Mouse (Mus musculus): ENCODE data around the gene Trnp1. TPM values are rescaled to one million over a fixed set of nuclear protein-coding genes. Genes with fewer than 3 reads are reported as not detected.

Trnp1 gene
- polyA plus RNA-seq, 1 experiment from 2014 or later = 7.9 TPM

DNA sequence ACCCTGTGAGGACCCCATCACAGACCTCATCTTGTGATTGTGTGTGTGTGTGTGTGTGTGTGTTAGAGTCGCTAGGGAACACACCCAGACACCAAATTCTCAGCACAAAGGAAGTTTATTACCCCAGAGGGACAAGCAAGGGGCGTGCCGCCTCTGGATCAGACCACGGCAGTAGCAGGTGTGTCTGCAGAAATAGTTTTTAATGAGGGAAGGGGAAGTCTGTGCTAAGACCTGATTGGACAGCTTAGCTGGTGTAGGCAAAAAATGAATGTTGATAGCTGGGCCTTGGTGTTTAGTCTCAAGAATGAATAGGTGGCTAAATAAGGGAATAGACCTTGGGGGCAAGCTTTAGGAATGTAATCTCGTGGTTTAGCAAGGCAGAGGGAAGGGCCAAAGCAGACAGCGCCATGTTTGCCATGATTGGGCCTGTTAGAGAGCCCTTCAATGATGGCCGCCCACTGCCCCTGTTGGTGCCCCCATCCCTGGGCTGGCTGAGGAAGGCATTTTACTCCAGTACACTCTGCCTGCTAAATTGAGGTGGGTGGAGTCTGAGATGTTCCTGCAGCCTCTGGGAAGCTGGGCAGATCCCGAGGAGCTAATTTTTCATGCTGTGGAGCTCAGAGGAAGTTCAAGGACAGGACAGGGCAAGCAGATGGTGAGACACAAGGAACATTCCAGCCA lies 49.5 kb downstream of the Trnp1 start:
- Histone ChIP-seq H3K4me3 (no peak overlapping the region), H3K9ac (replicated peaks) (no peak overlapping the region), H3K9me3 (no peaks in the 10 kb centered on the region), H3K27ac (replicated peaks) (no peak overlapping the region), H3K27me3 (no peaks in the 10 kb centered on the region), H3K36me3 (no peaks in the 10 kb centered on the region), H3K4me1 (0 out of 2 replicates have a peak, but pooled peaks cover 2% of the 10 kb centered on the region), H3K4me2 (replicated peaks) (no peak overlapping the region)
- WGBS = 73% methylated on average over 8 of the region's 8 CpGs
- no peak for ATAC-seq (replicated peaks)

DNA sequence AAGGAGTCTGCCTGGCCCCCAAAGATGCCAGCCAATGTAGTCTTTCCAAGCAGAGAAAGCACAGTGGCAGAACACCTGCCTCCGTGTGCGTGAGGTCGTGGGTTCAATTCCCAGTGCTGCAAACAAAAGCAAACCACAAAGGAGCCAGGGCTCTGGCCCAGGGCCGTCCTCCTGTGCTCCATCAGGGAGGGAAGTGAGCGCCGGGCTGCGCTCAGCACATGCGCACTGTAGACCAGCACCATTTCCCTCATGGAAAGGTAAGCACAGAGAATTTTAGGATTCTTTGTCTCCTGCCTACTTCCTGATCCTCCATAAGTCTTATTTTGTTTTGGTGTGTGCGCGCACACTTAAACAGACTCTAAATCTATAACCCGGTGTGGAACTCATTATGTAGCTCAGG lies 50.4 kb downstream of the Trnp1 start:
- Histone ChIP-seq H3K9ac (replicated peaks) (no peak overlapping the region), H3K4me2 (replicated peaks) (no peak overlapping the region), H3K27ac (replicated peaks) (no peak overlapping the region), H3K4me3 (no peak overlapping the region), H3K27me3 (no peaks in the 10 kb centered on the region), H3K4me1 (0 out of 2 replicates have a peak, but pooled peaks cover 2% of the 10 kb centered on the region), H3K36me3 (no peaks in the 10 kb centered on the region), H3K9me3 (no peaks in the 10 kb centered on the region)
- WGBS = 82% methylated on average over 11 of the region's 11 CpGs
- no peak for ATAC-seq (replicated peaks)

DNA sequence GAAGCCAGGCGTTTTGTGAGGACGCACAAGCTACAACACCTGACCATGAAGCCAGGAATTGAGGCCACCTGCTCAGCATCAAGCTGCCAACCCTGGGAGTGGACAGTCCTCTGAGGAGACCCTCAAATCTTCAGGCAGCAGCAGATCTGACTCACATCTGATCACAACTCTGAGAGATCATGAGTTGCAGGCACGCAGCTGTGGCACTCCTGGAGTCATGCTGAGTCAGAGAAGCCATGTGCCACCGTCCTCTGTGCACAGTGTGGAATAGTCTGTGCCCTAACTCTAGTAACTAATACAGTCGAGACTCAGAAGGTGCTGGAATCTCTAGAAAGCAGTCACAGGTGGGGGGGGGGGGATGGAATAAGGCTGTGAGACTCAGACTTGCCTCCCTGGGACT lies 51.0 kb downstream of the Trnp1 start:
- no peak for ATAC-seq (replicated peaks)
- Histone ChIP-seq H3K27me3 (no peaks in the 10 kb centered on the region), H3K9ac (replicated peaks) (no peak overlapping the region), H3K4me2 (replicated peaks) (no peak overlapping the region), H3K36me3 (no peaks in the 10 kb centered on the region), H3K4me1 (0 out of 2 replicates have a peak, but pooled peaks cover 2% of the 10 kb centered on the region), H3K27ac (replicated peaks) (no peak overlapping the region), H3K9me3 (no peaks in the 10 kb centered on the region), H3K4me3 (no peak overlapping the region)
- WGBS = 61% methylated on average over 5 of the region's 5 CpGs

- no peak overlapping the region for H3K4me3 ChIP-seq
- no peak for ATAC-seq (replicated peaks)
- no peaks in the 10 kb centered on the region for H3K27me3 ChIP-seq
- H3K9ac ChIP-seq (replicated peaks) = no peak overlapping the region
- no peaks in the 10 kb centered on the region for H3K36me3 ChIP-seq
- 91% methylated on average over 5 of the region's 5 CpGs for WGBS
- no peaks in the 10 kb centered on the region for H3K9me3 ChIP-seq
- H3K4me2 ChIP-seq (replicated peaks) = no peak overlapping the region
- H3K4me1 ChIP-seq = peaks cover 3% of the 10 kb centered on the region
- no peak overlapping the region for H3K27ac ChIP-seq (replicated peaks)
Measured at GRCm38 (mm10) chr4:133445727-133446126, 52.6 kb downstream of the Trnp1 start.

- Histone ChIP-seq H3K9ac (replicated peaks) (no peak overlapping the region), H3K4me1 (peaks cover 15% of the 10 kb centered on the region), H3K27me3 (no peaks in the 10 kb centered on the region), H3K36me3 (no peaks in the 10 kb centered on the region), H3K9me3 (no peaks in the 10 kb centered on the region), H3K4me3 (no peak overlapping the region), H3K4me2 (replicated peaks) (no peak overlapping the region), H3K27ac (replicated peaks) (0 out of 2 replicates have a peak overlapping the region, but pooled peaks have one; percentile 7)
- 35% methylated on average over 5 of the region's 5 CpGs for WGBS
- ATAC-seq (replicated peaks) = no peak
Measured at GRCm38 (mm10) chr4:133443085-133443484, 55.3 kb downstream of the Trnp1 start.

- Histone ChIP-seq H3K4me2 (replicated peaks) (no peak overlapping the region), H3K4me3 (no peak overlapping the region), H3K9me3 (no peaks in the 10 kb centered on the region), H3K27me3 (no peaks in the 10 kb centered on the region), H3K9ac (replicated peaks) (no peak overlapping the region), H3K36me3 (no peaks in the 10 kb centered on the region), H3K27ac (replicated peaks) (no peak overlapping the region), H3K4me1 (peaks cover 15% of the 10 kb centered on the region)
- ATAC-seq (replicated peaks) = no peak
- 42% methylated on average over 3 of the region's 3 CpGs for WGBS
Measured at GRCm38 (mm10) chr4:133442194-133442593, 56.2 kb downstream of the Trnp1 start.

Other genes with a start within 250 kb of the Trnp1 start
- 0.29 and 0.61 TPM in 2 replicates for gene Sytl1, start 235.4 kb downstream of the Trnp1 start, polyA plus RNA-seq (2015; fragmentation: Nextera tagmentation; extraction: Ambion mirVana)
- 107 and 112 TPM in 2 replicates for gene Tmem222, start 220.8 kb downstream of the Trnp1 start, polyA plus RNA-seq (2015; fragmentation: Nextera tagmentation; extraction: Ambion mirVana)
- gene Wdtc1, start 145.1 kb downstream of the Trnp1 start, polyA plus RNA-seq (2015; fragmentation: Nextera tagmentation; extraction: Ambion mirVana) = 16.2 and 18.1 TPM in 2 replicates
- 6.5 and 6.7 TPM in 2 replicates for gene Slc9a1, start 128.8 kb downstream of the Trnp1 start, polyA plus RNA-seq (2015; fragmentation: Nextera tagmentation; extraction: Ambion mirVana)
- 0.11 and 0.13 TPM in 2 replicates for gene Tent5b, start 18.4 kb downstream of the Trnp1 start, polyA plus RNA-seq (2015; fragmentation: Nextera tagmentation; extraction: Ambion mirVana)
- 0.18 and 0.41 TPM in 2 replicates for gene Kdf1, start 20.4 kb upstream of the Trnp1 start, polyA plus RNA-seq (2015; fragmentation: Nextera tagmentation; extraction: Ambion mirVana)
- 276 and 280 TPM in 2 replicates for gene Nudc, start 47.4 kb upstream of the Trnp1 start, polyA plus RNA-seq (2015; fragmentation: Nextera tagmentation; extraction: Ambion mirVana)
- not detected in 2 replicates for gene Nr0b2, start 54.8 kb upstream of the Trnp1 start, polyA plus RNA-seq (2015; fragmentation: Nextera tagmentation; extraction: Ambion mirVana)
- gene Gpatch3, start 76.2 kb upstream of the Trnp1 start, polyA plus RNA-seq (2015; fragmentation: Nextera tagmentation; extraction: Ambion mirVana) = 7.9 and 9.0 TPM in 2 replicates
- 24.0 and 25.7 TPM in 2 replicates for gene Gpn2, start 85.8 kb upstream of the Trnp1 start, polyA plus RNA-seq (2015; fragmentation: Nextera tagmentation; extraction: Ambion mirVana)
- gene Sfn, start 103.6 kb upstream of the Trnp1 start, polyA plus RNA-seq (2015; fragmentation: Nextera tagmentation; extraction: Ambion mirVana) = 0.97 and 1.1 TPM in 2 replicates
- gene Zdhhc18, start 151.6 kb upstream of the Trnp1 start, polyA plus RNA-seq (2015; fragmentation: Nextera tagmentation; extraction: Ambion mirVana) = 4.9 and 6.3 TPM in 2 replicates
- 16.5 and 16.9 TPM in 2 replicates for gene Pigv, start 174.1 kb upstream of the Trnp1 start, polyA plus RNA-seq (2015; fragmentation: Nextera tagmentation; extraction: Ambion mirVana)

Data from forebrain, embryonic 15.5 days (tissue).